Mouse (Mus musculus) CD4-positive, CD25-positive, alpha-beta regulatory T cell, adult 4 months (primary cell): ENCODE data around the gene Pdcd5. TPM values are rescaled to one million over a fixed set of nuclear protein-coding genes. Genes with fewer than 3 reads are reported as not detected.

Experiments
- ATAC-seq: one replicate; pipeline ENCODE4 v1.8.0; 2017
- polyA plus RNA-seq, 2 experiments: library from polyadenylated mRNA; unstranded; fragments of 100-300 nt; shearing (Covaris generic); gene quantifications; one replicate each; pipeline ENCODE4 v1.2.1; 2017

Gene Pdcd5
- polyA plus RNA-seq, 2 experiments from 2014 or later, result 77.3 to 77.7 TPM

- no peak for ATAC-seq
Measured at GRCm38 (mm10) chr7:35640072-35640471, 7.2 kb downstream of the Pdcd5 start.

- no peak for ATAC-seq
Measured at GRCm38 (mm10) chr7:35636874-35637273, 10.4 kb downstream of the Pdcd5 start.

GRCm38 (mm10) chr7:35636229-35636628, 11.1 kb downstream of the Pdcd5 start:
- ATAC-seq, result peak; percentile 37

- no peak for ATAC-seq
Measured at GRCm38 (mm10) chr7:35628496-35628895, 18.8 kb downstream of the Pdcd5 start.

GRCm38 (mm10) chr7:35627371-35627770, 19.9 kb downstream of the Pdcd5 start:
- ATAC-seq, result no peak

- no peak for ATAC-seq
Measured at GRCm38 (mm10) chr7:35626038-35626437, 21.3 kb downstream of the Pdcd5 start.

- ATAC-seq, result no peak
Measured at GRCm38 (mm10) chr7:35622626-35623025, 24.7 kb downstream of the Pdcd5 start.

GRCm38 (mm10) chr7:35617513-35617912, 29.8 kb downstream of the Pdcd5 start:
- no peak for ATAC-seq

- no peak for ATAC-seq
Measured at GRCm38 (mm10) chr7:35609245-35609644, 38.1 kb downstream of the Pdcd5 start.

GRCm38 (mm10) chr7:35606816-35607215, 40.5 kb downstream of the Pdcd5 start:
- ATAC-seq, result no peak

- ATAC-seq, result no peak
Measured at GRCm38 (mm10) chr7:35602766-35603165, 44.6 kb downstream of the Pdcd5 start.

GRCm38 (mm10) chr7:35601106-35601505, 46.2 kb downstream of the Pdcd5 start:
- ATAC-seq, result no peak

- ATAC-seq, result no peak
Measured at GRCm38 (mm10) chr7:35600031-35600430, 47.3 kb downstream of the Pdcd5 start.

- ATAC-seq, result no peak
Measured at GRCm38 (mm10) chr7:35599492-35599891, 47.8 kb downstream of the Pdcd5 start.

GRCm38 (mm10) chr7:35594311-35594710, 53.0 kb downstream of the Pdcd5 start:
- no peak for ATAC-seq

Other genes starting within 250 kb of the Pdcd5 start
- not detected for gene Slc7a9, start 198.7 kb downstream of the Pdcd5 start, polyA plus RNA-seq
- gene Tdrd12, start 109.8 kb downstream of the Pdcd5 start, polyA plus RNA-seq, result not detected
- gene Nudt19, start 91.2 kb downstream of the Pdcd5 start, polyA plus RNA-seq, result 10 to 100 TPM; 42.0 to 46.8 TPM
- gene Rgs9bp, start 61.9 kb downstream of the Pdcd5 start, polyA plus RNA-seq, result not detected
- 10 to 100 TPM; 52.8 to 73.2 TPM for gene Ankrd27, start 61.3 kb downstream of the Pdcd5 start, polyA plus RNA-seq
- gene Dpy19l3, start 106.9 kb upstream of the Pdcd5 start, polyA plus RNA-seq, result 10 to 100 TPM; 23.9 to 30.0 TPM
- 1 to 10 TPM; 4.4 to 5.1 TPM for gene Zfp507, start 155.5 kb upstream of the Pdcd5 start, polyA plus RNA-seq